Mouse (Mus musculus) CH12.LX (cell line): ENCODE measurements at regions not wholly inside any gene's neighbourhood (a gene's known extent, or its start where the extent isn't known, plus 50 kb on each side); places are given as distances from the start of the nearest gene placed in this dataset.

Experiments used
- DNase-seq: peaks from one replicate; pipeline ENCODE4 v3.0.0-alpha.2; 2013; ENCODE audit errors: extremely low read depth
- H3K27ac ChIP-seq: 2 replicates; pipeline ENCODE4 v1.5.1; 2012; ENCODE audit warnings: low read depth, mild to moderate bottlenecking, control low read depth, moderate library complexity; ENCODE audit not compliant: insufficient read depth
- H3K27me3 ChIP-seq: replicated peaks from 2 replicates; pipeline ENCODE3; 2012; ENCODE audit warnings: inconsistent platforms
- H3K36me3 ChIP-seq, 2 experiments: replicated peaks in 1 of 2; 2 replicates each; pipeline versions ENCODE3 to v1.6.1; 2012; ENCODE audit warnings: inconsistent platforms in 1 of 2, low read length in 1 of 2, mild to moderate bottlenecking in 1 of 2, mixed read lengths in 1 of 2, moderate library complexity in 1 of 2; ENCODE audit not compliant: control insufficient read depth in 1 of 2, insufficient read depth in 1 of 2
- H3K4me1 ChIP-seq, 2 experiments: 2 replicates each; pipeline ENCODE4 v1.6.1; 2012; ENCODE audit warnings: inconsistent platforms in 1 of 2, moderate library complexity in 1 of 2; ENCODE audit not compliant: insufficient read depth in 2 of 2, control insufficient read depth in 1 of 2
- H3K4me2 ChIP-seq: 2 replicates; pipeline ENCODE4 v1.6.1; 2012; ENCODE audit warnings: low read depth, mild to moderate bottlenecking, control low read depth; ENCODE audit not compliant: poor library complexity, insufficient read depth, severe bottlenecking
- H3K4me3 ChIP-seq, 3 experiments: fragments of 150-350 bp in 1 of 3; sonication (generic) in 1 of 3; replicated peaks in 1 of 3; 2 replicates each; pipeline versions ENCODE3 to v1.5.1; 2011 to 2012; ENCODE audit warnings: low read depth in 2 of 3, low read length in 2 of 3, mild to moderate bottlenecking in 2 of 3, moderate library complexity in 2 of 3, control low read depth in 1 of 3, improper control_type of control experiment in 1 of 3, inconsistent platforms in 1 of 3, mixed read lengths in 1 of 3; ENCODE audit not compliant: poor library complexity in 1 of 3
- H3K79me2 ChIP-seq: replicated peaks from 2 replicates; pipeline ENCODE4 v1.6.1; 2012; ENCODE audit warnings: mild to moderate bottlenecking, moderate library complexity; ENCODE audit not compliant: control insufficient read depth, poor library complexity, insufficient read depth, severe bottlenecking; ENCODE audit errors: extremely low read depth
- H3K9ac ChIP-seq: 2 replicates; pipeline ENCODE4 v1.6.1; 2012; ENCODE audit warnings: low read depth, mild to moderate bottlenecking, control low read depth, moderate library complexity; ENCODE audit not compliant: insufficient read depth
- H3K9me3 ChIP-seq: replicated peaks from 2 replicates; pipeline ENCODE3; 2012; ENCODE audit warnings: low read length, inconsistent platforms, mixed read lengths
- BHLHE40 ChIP-seq: IDR thresholded peaks from 2 replicates; pipeline ENCODE4 v1.6.1; 2011; ENCODE audit warnings: mild to moderate bottlenecking, low read depth, low read length, improper control_type of control experiment
- CHD1 ChIP-seq: IDR thresholded peaks from 2 replicates; pipeline ENCODE4 v1.6.1; 2012; ENCODE audit warnings: low read depth, low read length, improper control_type of control experiment, inconsistent platforms
- CHD2 ChIP-seq: IDR thresholded peaks from 2 replicates; pipeline ENCODE4 v1.6.1; 2011; ENCODE audit warnings: low read length, improper control_type of control experiment
- E2F4 ChIP-seq: IDR thresholded peaks from 2 replicates; pipeline ENCODE4 v1.6.1; 2011; ENCODE audit warnings: low read depth, low read length, improper control_type of control experiment; ENCODE audit not compliant: insufficient replicate concordance
- HCFC1 ChIP-seq: IDR thresholded peaks from 2 replicates; pipeline ENCODE4 v1.6.1; 2012; ENCODE audit warnings: low read depth, mild to moderate bottlenecking, inconsistent platforms, low read length, improper control_type of control experiment
- KAT2A ChIP-seq: IDR thresholded peaks from 2 replicates; pipeline ENCODE4 v1.6.1; 2012; ENCODE audit warnings: low read length, improper control_type of control experiment, inconsistent platforms; ENCODE audit not compliant: insufficient replicate concordance
- MAZ ChIP-seq: IDR thresholded peaks from 2 replicates; pipeline ENCODE4 v1.6.1; 2012; ENCODE audit warnings: low read depth, mild to moderate bottlenecking, inconsistent platforms, low read length, improper control_type of control experiment, moderate library complexity
- MXI1 ChIP-seq: IDR thresholded peaks from 2 replicates; pipeline ENCODE4 v1.6.1; 2011; ENCODE audit warnings: mild to moderate bottlenecking, low read depth, low read length, improper control_type of control experiment
- NELFE ChIP-seq: IDR thresholded peaks from 2 replicates; pipeline ENCODE4 v1.6.1; 2011; ENCODE audit warnings: low read depth, low read length, improper control_type of control experiment
- POLR2A ChIP-seq: IDR thresholded peaks from 2 replicates; pipeline ENCODE4 v1.6.1; 2011; ENCODE audit warnings: low read depth, mild to moderate bottlenecking, improper control_type of control experiment, low read length
- RCOR1 ChIP-seq: conservative IDR thresholded peaks from 2 replicates; pipeline ENCODE4 v1.6.1; 2012; ENCODE audit warnings: low read depth, mild to moderate bottlenecking, inconsistent platforms, low read length, improper control_type of control experiment
- SMC3 ChIP-seq: IDR thresholded peaks from 2 replicates; pipeline ENCODE4 v1.6.1; 2011; ENCODE audit warnings: low read depth, low read length, improper control_type of control experiment
- TBP ChIP-seq: conservative IDR thresholded peaks from 2 replicates; pipeline ENCODE4 v1.6.1; 2011; ENCODE audit warnings: low read depth, low read length, improper control_type of control experiment
- TCF12 ChIP-seq: IDR thresholded peaks from 2 replicates; pipeline ENCODE4 v1.6.1; 2014; ENCODE audit warnings: low read depth, mild to moderate bottlenecking, inconsistent platforms, low read length, improper control_type of control experiment
- USF1 ChIP-seq: IDR thresholded peaks from 2 replicates; pipeline ENCODE4 v1.6.1; 2014; ENCODE audit warnings: low read depth, mild to moderate bottlenecking, inconsistent platforms, low read length, improper control_type of control experiment
- ZKSCAN1 ChIP-seq: IDR thresholded peaks from 2 replicates; pipeline ENCODE4 v1.6.1; 2012; ENCODE audit warnings: low read depth, inconsistent platforms, low read length, improper control_type of control experiment, borderline replicate concordance
- ZNF384 ChIP-seq: IDR thresholded peaks from 2 replicates; pipeline ENCODE4 v1.6.1; 2012; ENCODE audit warnings: low read depth, low read length, improper control_type of control experiment, inconsistent platforms
- dilution Hi-C: fragments of 300-500 bp; cut with MboI; formaldehyde crosslinking; loops from 2 replicates; pipeline ENCODE4 v1.14.3; 2020; ENCODE audit warnings: low sequenced_read_pairs; ENCODE audit not compliant: extremely low pct_unique_long_range_greater_than_20kb, extremely low pct_ligation_motif_present
- in situ Hi-C: fragments of 300-500 bp; cut with MboI; formaldehyde crosslinking; loops from 3 replicates; pipeline ENCODE4 v1.14.3; 2019; ENCODE audit warnings: low sequenced_read_pairs, low pct_ligation_motif_present, low pct_unique_long_range_greater_than_20kb, mixed read lengths

- dilution Hi-C loops (no loop called here), in situ Hi-C loops (no loop called here)
- TF ChIP-seq POLR2A = no peak
- TF ChIP-seq BHLHE40 = no peak
- TF ChIP-seq SMC3 = no peak
- TF ChIP-seq MXI1 = no peak
- TF ChIP-seq KAT2A = no peak
- no peak for TF ChIP-seq NELFE
- TF ChIP-seq USF1 = no peak
- TF ChIP-seq HCFC1 = no peak
- TF ChIP-seq E2F4 = no peak
- TF ChIP-seq CHD2 = no peak
- no peak for TF ChIP-seq ZNF384
- TF ChIP-seq TBP = no peak
- no peak for TF ChIP-seq CHD1
- TF ChIP-seq MAZ = no peak
- TF ChIP-seq ZKSCAN1 = no peak
- TF ChIP-seq TCF12 = no peak
- TF ChIP-seq RCOR1 = no peak
- Histone ChIP-seq H3K9me3 (peaks cover 2% of the 10 kb centered on the region), H3K27ac (no peak overlapping the region), H3K27me3 (no peaks in the 10 kb centered on the region), H3K4me1 (no peaks in the 10 kb centered on the region), H3K4me3 (no peak overlapping the region), H3K4me2 (no peak overlapping the region), H3K9ac (no peak overlapping the region), H3K79me2 (no peaks in the 10 kb centered on the region), H3K36me3 (no peaks in the 10 kb centered on the region)
- DNase-seq = no peak
Observed at GRCm38 (mm10) chr7:68567452-68568126, 181.5 kb downstream of the Arrdc4 start.

DNA sequence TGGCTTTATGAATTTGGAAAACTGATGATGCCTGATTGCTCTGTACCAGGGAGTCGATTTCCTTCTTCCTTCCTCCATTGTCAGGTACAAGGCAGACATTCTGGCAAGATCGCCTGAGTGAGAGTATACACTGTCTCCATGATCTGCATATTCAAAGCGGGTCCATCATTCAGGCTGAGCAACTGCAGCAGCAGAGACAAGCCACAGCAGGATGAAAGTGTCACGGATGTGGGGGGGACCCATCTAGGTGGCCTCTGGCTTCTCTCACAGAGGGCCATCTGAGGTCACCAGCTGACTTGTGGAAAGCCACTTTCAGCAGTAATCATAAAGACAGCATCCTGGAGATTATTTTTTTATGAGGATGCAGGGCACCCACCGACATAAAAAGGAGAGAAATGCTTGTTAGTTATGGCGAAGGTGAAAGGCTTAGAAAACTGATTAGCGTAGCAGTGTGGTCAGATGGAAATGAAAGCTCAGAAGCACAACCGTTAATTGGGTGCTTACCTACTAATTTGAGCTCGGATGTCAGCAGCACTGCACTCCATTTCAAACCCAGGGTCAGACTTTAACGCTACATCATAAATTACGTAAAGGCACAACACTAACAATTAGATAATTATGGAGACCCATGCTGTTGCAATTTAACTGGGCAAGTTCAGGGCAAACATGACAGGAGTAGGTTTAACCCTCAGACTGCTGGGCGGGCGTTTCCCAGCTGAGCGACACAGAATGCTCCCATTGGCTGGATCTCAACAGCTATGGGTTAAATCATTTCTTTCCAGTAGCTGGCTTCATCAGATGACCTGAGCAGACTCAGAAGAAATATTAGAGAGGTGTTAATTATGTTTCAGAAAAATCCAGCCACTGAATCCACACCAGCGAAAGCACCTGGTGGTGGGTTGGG is 189.3 kb downstream of the Arrdc4 start:
- no peaks in the 10 kb centered on the region for H3K79me2 ChIP-seq
- DNase-seq = no peak
- no peak overlapping the region for H3K9ac ChIP-seq
- H3K9me3 ChIP-seq = no peaks in the 10 kb centered on the region
- no peaks in the 10 kb centered on the region for H3K4me1 ChIP-seq
- dilution Hi-C loops (no loop called here), in situ Hi-C loops (no loop called here)
- TF ChIP-seq NELFE = no peak
- TF ChIP-seq BHLHE40 = no peak
- H3K27ac ChIP-seq = no peak overlapping the region
- H3K4me3 ChIP-seq = no peak overlapping the region
- H3K36me3 ChIP-seq = no peaks in the 10 kb centered on the region
- peaks cover 10% of the 10 kb centered on the region for H3K27me3 ChIP-seq
- no peak overlapping the region for H3K4me2 ChIP-seq
